Mouse (Mus musculus): ENCODE data around the gene Vmn2r79.
"Not testable (repeated sequence)": the region's sequence is repeated elsewhere in the genome, so short reads cannot be mapped to it uniquely, and the experiment has no call there.

The Vmn2r79 gene

GRCm38 (mm10) chr7:86995815-86996214, at the start of gene Vmn2r79:
TSS of gene Vmn2r79 (plus strand) at chr7:86996115.
- not testable (repeated sequence) for DNase-seq (ENCODE audit: low read depth, low spot score)

- DNase-seq (ENCODE audit: low read depth, low spot score), result no peak
Measured at GRCm38 (mm10) chr7:86994700-86995099, 1.2 kb upstream of the Vmn2r79 start.

- DNase-seq (ENCODE audit: low read depth, low spot score), result not testable (repeated sequence)
Measured at GRCm38 (mm10) chr7:87026486-87026885, 30.6 kb downstream of the Vmn2r79 start.

GRCm38 (mm10) chr7:87063576-87063975, 67.7 kb downstream of the Vmn2r79 start:
- DNase-seq (ENCODE audit: low read depth, low spot score), result no peak
